Mouse (Mus musculus) liver, embryonic 12.5 days (tissue): ENCODE measurements around the gene Slc48a1. TPM values are rescaled to one million over a fixed set of nuclear protein-coding genes. Genes with fewer than 3 reads are reported as not detected.
A peak's percentile ranks its signal among the peaks of the same experiment; 100 is the strongest.

Experiments
- ATAC-seq: fragments of 200-750 bp; cut with Nextera tagmentation; 2 replicates; pipeline ENCODE4 v1.8.0; 2017; ENCODE audit warnings: moderate number of reproducible peaks, mild to moderate bottlenecking, moderate library complexity
- H3K27ac ChIP-seq: fragments of 300-500 bp; sonication (generic); 2 replicates; pipeline ENCODE4 v1.5.1; 2016; ENCODE audit warnings: mild to moderate bottlenecking
- H3K27me3 ChIP-seq: fragments of 300-500 bp; sonication (generic); replicated peaks from 2 replicates; pipeline ENCODE4 v1.6.1; 2016; ENCODE audit warnings: mild to moderate bottlenecking, moderate library complexity
- H3K36me3 ChIP-seq: fragments of 300-500 bp; sonication (generic); 2 replicates; pipeline ENCODE4 v1.6.1; 2016; ENCODE audit warnings: mild to moderate bottlenecking, moderate library complexity
- H3K4me1 ChIP-seq: fragments of 300-500 bp; sonication (generic); 2 replicates; pipeline ENCODE4 v1.6.1; 2016
- H3K4me2 ChIP-seq: fragments of 300-500 bp; sonication (generic); 2 replicates; pipeline ENCODE4 v1.6.1; 2016; ENCODE audit warnings: mild to moderate bottlenecking, moderate library complexity
- H3K4me3 ChIP-seq: fragments of 300-500 bp; sonication (generic); 2 replicates; pipeline ENCODE4 v1.5.1; 2016; ENCODE audit warnings: mild to moderate bottlenecking, moderate library complexity
- H3K9ac ChIP-seq: fragments of 300-500 bp; sonication (generic); 2 replicates; pipeline ENCODE4 v1.6.1; 2016; ENCODE audit warnings: mild to moderate bottlenecking, moderate library complexity
- H3K9me3 ChIP-seq: fragments of 300-500 bp; sonication (generic); replicated peaks from 2 replicates; pipeline ENCODE4 v1.6.1; 2016; ENCODE audit warnings: mild to moderate bottlenecking, moderate library complexity
- WGBS: fragments of 180-500 bp; shearing (Covaris S2); methylation state at CpG from one replicate; pipeline ENCODE4 v1.1.7; 2016; ENCODE audit not compliant: insufficient replicate concordance; 5-methylcytosine and 5-hydroxymethylcytosine counted together
- polyA plus RNA-seq: library from polyadenylated mRNA; unstranded; fragments of >200 nt; fragmentation: Nextera tagmentation; extraction: Ambion mirVana; gene quantifications from 2 replicates; pipeline ENCODE4 v1.2.1, GENCODE M21; 2016

The Slc48a1 gene
- polyA plus RNA-seq, result 83.8 and 88.7 TPM in 2 replicates

GRCm38 (mm10) chr15:97778311-97779098 is at the start of gene Slc48a1:
Slc48a1 (plus strand) TSS chr15:97778520.
- Histone ChIP-seq H3K4me3 (no peak within 1 kb of the TSS), H3K36me3 (no peaks in the 10 kb centered on the region), H3K4me1 (peaks cover 23% of the 10 kb centered on the region), H3K27me3 (peaks cover 45% of the 10 kb centered on the region), H3K4me2 (no peak within 1 kb of the TSS), H3K9ac (no peak within 1 kb of the TSS), H3K27ac (no peak within 1 kb of the TSS), H3K9me3 (no peaks in the 10 kb centered on the region)
- WGBS, result 59% methylated on average over 8 of the region's 8 CpGs
- no peak for ATAC-seq

GRCm38 (mm10) chr15:97728804-97729203 is 49.5 kb upstream of the Slc48a1 start:
- ATAC-seq, result no peak
- Histone ChIP-seq H3K4me3 (no peak overlapping the region), H3K36me3 (no peaks in the 10 kb centered on the region), H3K9ac (no peak overlapping the region), H3K27ac (no peak overlapping the region), H3K4me1 (no peaks in the 10 kb centered on the region), H3K27me3 (peaks cover 24% of the 10 kb centered on the region), H3K4me2 (no peak overlapping the region), H3K9me3 (peaks cover 5% of the 10 kb centered on the region)
- 47% methylated on average over 7 of the region's 7 CpGs for WGBS

GRCm38 (mm10) chr15:97730365-97730764 is 48.0 kb upstream of the Slc48a1 start:
- H3K4me1 ChIP-seq, result no peaks in the 10 kb centered on the region
- H3K4me3 ChIP-seq, result no peak overlapping the region
- ATAC-seq, result no peak
- peaks cover 6% of the 10 kb centered on the region for H3K9me3 ChIP-seq
- H3K4me2 ChIP-seq, result no peak overlapping the region
- H3K9ac ChIP-seq, result no peak overlapping the region
- H3K27ac ChIP-seq, result no peak overlapping the region
- WGBS, result 35% methylated on average over 6 of the region's 6 CpGs
- peaks cover 24% of the 10 kb centered on the region for H3K27me3 ChIP-seq
- H3K36me3 ChIP-seq, result no peaks in the 10 kb centered on the region

GRCm38 (mm10) chr15:97731111-97731510 is 47.2 kb upstream of the Slc48a1 start, which contains the start of gene Endou:
Endou (minus strand) TSS chr15:97731339.
- Histone ChIP-seq H3K27me3 (peaks cover 24% of the 10 kb centered on the region), H3K9me3 (peaks cover 6% of the 10 kb centered on the region), H3K9ac (no peak within 1 kb of the TSS), H3K4me1 (no peaks in the 10 kb centered on the region), H3K27ac (no peak within 1 kb of the TSS), H3K4me2 (no peak within 1 kb of the TSS), H3K36me3 (no peaks in the 10 kb centered on the region), H3K4me3 (no peak within 1 kb of the TSS)
- ATAC-seq, result no peak
- 76% methylated on average over 8 of the region's 8 CpGs for WGBS

GRCm38 (mm10) chr15:97731988-97732387 is 46.3 kb upstream of the Slc48a1 start:
- ATAC-seq, result no peak
- WGBS, result 64% methylated on average over 11 of the region's 11 CpGs
- H3K4me3 ChIP-seq, result no peak overlapping the region
- no peaks in the 10 kb centered on the region for H3K36me3 ChIP-seq
- H3K4me2 ChIP-seq, result no peak overlapping the region
- H3K9ac ChIP-seq, result no peak overlapping the region
- peaks cover 6% of the 10 kb centered on the region for H3K9me3 ChIP-seq
- peaks cover 17% of the 10 kb centered on the region for H3K27me3 ChIP-seq
- no peaks in the 10 kb centered on the region for H3K4me1 ChIP-seq
- no peak overlapping the region for H3K27ac ChIP-seq

- H3K4me1 ChIP-seq, result peaks cover 28% of the 10 kb centered on the region
- no peak overlapping the region for H3K27ac ChIP-seq
- H3K4me3 ChIP-seq, result no peak overlapping the region
- no peak overlapping the region for H3K4me2 ChIP-seq
- no peaks in the 10 kb centered on the region for H3K27me3 ChIP-seq
- ATAC-seq, result peak; percentile 87
- H3K9me3 ChIP-seq, result no peaks in the 10 kb centered on the region
- no peaks in the 10 kb centered on the region for H3K36me3 ChIP-seq
- no peak overlapping the region for H3K9ac ChIP-seq
- 54% methylated on average over 7 of the region's 7 CpGs for WGBS
Observed at GRCm38 (mm10) chr15:97738923-97739322, 39.4 kb upstream of the Slc48a1 start.

GRCm38 (mm10) chr15:97740283-97740732 is 38.0 kb upstream of the Slc48a1 start:
- Histone ChIP-seq H3K4me2 (no peak overlapping the region), H3K27ac (no peak overlapping the region), H3K4me3 (no peak overlapping the region), H3K9me3 (no peaks in the 10 kb centered on the region), H3K4me1 (peaks cover 41% of the 10 kb centered on the region), H3K9ac (no peak overlapping the region), H3K27me3 (no peaks in the 10 kb centered on the region), H3K36me3 (no peaks in the 10 kb centered on the region)
- ATAC-seq, result no peak
- WGBS, result 86% methylated on average over 9 of the region's 9 CpGs

GRCm38 (mm10) chr15:97741662-97742061 is 36.7 kb upstream of the Slc48a1 start:
- WGBS, result 77% methylated on average over 12 of the region's 12 CpGs
- Histone ChIP-seq H3K4me3 (no peak overlapping the region), H3K27ac (no peak overlapping the region), H3K4me1 (peaks cover 53% of the 10 kb centered on the region), H3K4me2 (no peak overlapping the region), H3K9me3 (no peaks in the 10 kb centered on the region), H3K27me3 (no peaks in the 10 kb centered on the region), H3K9ac (no peak overlapping the region), H3K36me3 (no peaks in the 10 kb centered on the region)
- ATAC-seq, result no peak

- ATAC-seq, result no peak
- H3K4me1 ChIP-seq, result peaks cover 57% of the 10 kb centered on the region
Observed at GRCm38 (mm10) chr15:97742074-97742473, 36.2 kb upstream of the Slc48a1 start.

GRCm38 (mm10) chr15:97742600-97742999 is 35.7 kb upstream of the Slc48a1 start:
- Histone ChIP-seq H3K27me3 (no peaks in the 10 kb centered on the region), H3K27ac (no peak overlapping the region), H3K9ac (no peak overlapping the region), H3K4me2 (no peak overlapping the region), H3K4me3 (no peak overlapping the region), H3K4me1 (peaks cover 59% of the 10 kb centered on the region), H3K9me3 (no peaks in the 10 kb centered on the region), H3K36me3 (peaks cover 5% of the 10 kb centered on the region; the same call in 1 of the 2 replicates)
- no peak for ATAC-seq
- WGBS, result 50% methylated on average over 4 of the region's 4 CpGs

More at GRCm38 (mm10) chr15:97742074-97742473, 36.2 kb upstream of the Slc48a1 start:
- Histone ChIP-seq H3K4me2 (no peak overlapping the region), H3K9me3 (no peaks in the 10 kb centered on the region), H3K4me3 (no peak overlapping the region), H3K27ac (no peak overlapping the region), H3K9ac (no peak overlapping the region), H3K36me3 (peaks cover 3% of the 10 kb centered on the region; the same call in 1 of the 2 replicates), H3K27me3 (no peaks in the 10 kb centered on the region)
- 44% methylated on average over 7 of the region's 7 CpGs for WGBS

GRCm38 (mm10) chr15:97743210-97743609 is 35.1 kb upstream of the Slc48a1 start:
- WGBS, result 80% methylated on average over 5 of the region's 5 CpGs
- no peak for ATAC-seq
- Histone ChIP-seq H3K9me3 (no peaks in the 10 kb centered on the region), H3K9ac (no peak overlapping the region), H3K27ac (no peak overlapping the region), H3K4me3 (no peak overlapping the region), H3K27me3 (no peaks in the 10 kb centered on the region), H3K4me1 (peaks cover 65% of the 10 kb centered on the region), H3K4me2 (no peak overlapping the region), H3K36me3 (peaks cover 5% of the 10 kb centered on the region; the same call in 1 of the 2 replicates)

GRCm38 (mm10) chr15:97743961-97744525 is 34.3 kb upstream of the Slc48a1 start:
- Histone ChIP-seq H3K4me2 (no peak overlapping the region), H3K4me3 (no peak overlapping the region), H3K36me3 (peaks cover 5% of the 10 kb centered on the region; the same call in 1 of the 2 replicates), H3K4me1 (peaks cover 66% of the 10 kb centered on the region), H3K27me3 (no peaks in the 10 kb centered on the region), H3K9me3 (no peaks in the 10 kb centered on the region), H3K27ac (no peak overlapping the region), H3K9ac (no peak overlapping the region)
- 63% methylated on average over 12 of the region's 12 CpGs for WGBS
- ATAC-seq, result no peak
